8 mouse cellular contexts compared by ENCODE assay signal in the genomic region with DNA sequence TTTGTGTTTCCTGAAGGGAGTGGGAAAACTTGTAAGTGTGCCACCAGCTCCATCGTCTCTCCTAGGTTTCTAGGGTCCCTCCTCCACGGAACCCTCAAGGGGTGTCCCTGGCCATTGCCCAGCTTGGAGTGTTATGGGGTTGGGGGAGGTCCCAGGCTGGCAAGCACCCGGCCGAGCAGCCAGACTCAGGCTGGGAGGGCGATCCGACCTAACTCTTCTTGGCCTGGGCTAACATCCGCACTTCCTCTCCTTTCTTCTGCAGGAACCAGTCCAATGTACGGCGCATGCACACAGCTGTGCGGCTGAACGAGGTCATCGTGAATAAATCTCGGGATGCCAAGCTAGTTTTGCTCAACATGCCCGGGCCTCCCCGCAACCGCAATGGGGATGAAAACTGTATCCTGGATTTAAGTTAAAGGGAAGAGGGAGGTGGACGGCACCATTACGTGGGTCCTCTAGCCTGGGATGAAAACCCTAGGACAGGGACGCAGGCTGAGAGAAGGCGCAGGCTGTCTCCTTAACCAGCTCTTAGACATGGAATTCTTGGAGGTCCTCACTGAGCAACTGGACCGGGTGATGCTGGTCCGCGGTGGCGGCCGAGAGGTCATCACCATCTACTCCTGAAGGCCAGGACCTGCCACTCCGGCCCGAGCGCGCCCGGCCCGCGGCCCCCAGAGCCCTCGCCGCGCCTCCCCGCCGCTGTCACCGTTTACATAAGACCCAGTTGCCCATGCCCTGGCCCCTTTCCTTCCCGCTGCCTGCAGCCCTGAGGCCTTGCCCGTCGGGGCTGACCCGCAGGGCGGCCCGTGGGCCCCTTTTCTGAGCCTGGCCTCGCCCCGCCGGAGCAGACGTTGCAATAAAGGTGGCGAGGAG. TPM values are rescaled to one million over a fixed set of nuclear protein-coding genes. Genes with fewer than 3 reads are reported as not detected.
DNase-seq lines count a peak whose midpoint lies in the region; ATAC-seq and TF ChIP-seq lines count a peak whose summit lies in the region.

No protein-coding gene starts in this region.

- peak overlapping the region; percentile 81 for H3K27ac ChIP-seq in left cerebral cortex, adult 2 months
- no peak overlapping the region for H3K27ac ChIP-seq in forebrain, embryonic 12.5 days
- no peak overlapping the region for H3K27ac ChIP-seq in neural tube, embryonic 12.5 days

- H3K4me2 ChIP-seq in forebrain, embryonic 12.5 days = peak overlapping the region; percentile 47
- H3K4me2 ChIP-seq in neural tube, embryonic 12.5 days (replicated peaks) = peak overlapping the region; percentile 59

- no peak for ATAC-seq in forebrain, embryonic 12.5 days (ENCODE audit: low FRiP score)
- no peak for ATAC-seq in neural tube, embryonic 12.5 days (ENCODE audit: low FRiP score, low read depth)

- 8% methylated on average over 48 of the region's 49 CpGs for WGBS in forebrain, embryonic 12.5 days
- 9% methylated on average over 49 of the region's 49 CpGs for WGBS in neural tube, embryonic 12.5 days

- no peak for TF ChIP-seq CTCF in left cerebral cortex, adult 2 months (IDR thresholded peaks at IDR 0.05)

- peaks cover 64% of the 10 kb centered on the region for H3K27me3 ChIP-seq in forebrain, embryonic 12.5 days
- H3K27me3 ChIP-seq in neural tube, embryonic 12.5 days (replicated peaks) = peaks cover 34% of the 10 kb centered on the region

- H3K36me3 ChIP-seq in forebrain, embryonic 12.5 days (replicated peaks) = peaks cover 37% of the 10 kb centered on the region
- H3K36me3 ChIP-seq in neural tube, embryonic 12.5 days = peaks cover 35% of the 10 kb centered on the region

- no peak for DNase-seq in left cerebral cortex, adult 2 months (ENCODE audit: extremely low spot score in 1 of 2, low spot score in 2 of 2)
- no peak for DNase-seq in left cerebral cortex, adult 8-10 months (ENCODE audit: low spot score in 2 of 2)
- DNase-seq in kidney, postnatal 14 days = peak; percentile 24
- no peak for DNase-seq in c-Kit-positive CD71-positive TER-119-positive erythroid progenitor cells, embryonic 14.5 days (ENCODE audit: low spot score)
- DNase-seq in spleen, adult 18-20 months = no peak
- no peak for DNase-seq in right cerebral cortex, adult 2 months (ENCODE audit: low spot score in 2 of 2)

- peaks cover 18% of the 10 kb centered on the region for H3K4me1 ChIP-seq in forebrain, embryonic 12.5 days
- H3K4me1 ChIP-seq in neural tube, embryonic 12.5 days = peaks cover 16% of the 10 kb centered on the region

- H3K9ac ChIP-seq in forebrain, embryonic 12.5 days = peak overlapping the region; percentile 44; the same call in 1 of the 2 replicates
- H3K9ac ChIP-seq in neural tube, embryonic 12.5 days = peak overlapping the region; percentile 48

- no peak overlapping the region for H3K4me3 ChIP-seq in left cerebral cortex, adult 2 months
- peak overlapping the region; percentile 28 for H3K4me3 ChIP-seq in forebrain, embryonic 12.5 days (replicated peaks)
- H3K4me3 ChIP-seq in neural tube, embryonic 12.5 days = peak overlapping the region; percentile 22

- H3K9me3 ChIP-seq in forebrain, embryonic 12.5 days = no peaks in the 10 kb centered on the region
- H3K9me3 ChIP-seq in neural tube, embryonic 12.5 days = no peaks in the 10 kb centered on the region

- intact Hi-C loops in left cerebral cortex, adult 2 months (cut with DNase I) = no loop called here

RNA-seq across cellular contexts. Expression of a gene that starts 36.5 kb away (rescaled TPM):
- 100 to 1,000 TPM; 575 to 581 TPM for total RNA-seq in left cerebral cortex, adult 2 months (2021)
- total RNA-seq in left cerebral cortex, adult 8-10 months (2022) = 100 to 1,000 TPM; 509 to 530 (median 524) TPM
- polyA plus RNA-seq in forebrain, embryonic 12.5 days (2016; fragmentation: Nextera tagmentation; extraction: Ambion mirVana) = 5.6 and 6.2 TPM in 2 replicates
- polyA plus RNA-seq in neural tube, embryonic 12.5 days (2016; fragmentation: Nextera tagmentation; extraction: Ambion mirVana) = 12.7 and 13.9 TPM in 2 replicates

RNA-seq across cellular contexts. Expression of a gene that starts 37.6 kb away (rescaled TPM):
- 10 to 100 TPM; 55.5 to 57.5 TPM for total RNA-seq in left cerebral cortex, adult 2 months (2021)
- 10 to 100 TPM; 41.4 to 50.4 (median 44.6) TPM for total RNA-seq in left cerebral cortex, adult 8-10 months (2022)
- 138 and 144 TPM in 2 replicates for polyA plus RNA-seq in forebrain, embryonic 12.5 days (2016; fragmentation: Nextera tagmentation; extraction: Ambion mirVana)
- 121 and 123 TPM in 2 replicates for polyA plus RNA-seq in neural tube, embryonic 12.5 days (2016; fragmentation: Nextera tagmentation; extraction: Ambion mirVana)

RNA-seq across cellular contexts. Expression of a gene that starts 56.5 kb away (rescaled TPM):
- 1 to 10 TPM; 1.4 TPM for total RNA-seq in left cerebral cortex, adult 2 months (2021)
- 1 to 10 TPM in 3 of 4 experiments, under 1 TPM in 1; 0.87 to 2.5 (median 1.5) TPM for total RNA-seq in left cerebral cortex, adult 8-10 months (2022)
- 3.6 and 4.4 TPM in 2 replicates for polyA plus RNA-seq in forebrain, embryonic 12.5 days (2016; fragmentation: Nextera tagmentation; extraction: Ambion mirVana)
- polyA plus RNA-seq in neural tube, embryonic 12.5 days (2016; fragmentation: Nextera tagmentation; extraction: Ambion mirVana) = 5.0 TPM in 2 replicates

RNA-seq across cellular contexts. Expression of a gene that starts 58.3 kb away (rescaled TPM):
- under 1 TPM; 0.42 to 0.61 TPM for total RNA-seq in left cerebral cortex, adult 2 months (2021)
- total RNA-seq in left cerebral cortex, adult 8-10 months (2022) = under 1 TPM; 0.23 to 0.81 (median 0.59) TPM
- 2.7 and 4.8 TPM in 2 replicates for polyA plus RNA-seq in forebrain, embryonic 12.5 days (2016; fragmentation: Nextera tagmentation; extraction: Ambion mirVana)
- 6.8 and 8.0 TPM in 2 replicates for polyA plus RNA-seq in neural tube, embryonic 12.5 days (2016; fragmentation: Nextera tagmentation; extraction: Ambion mirVana)
